Mouse (Mus musculus): ENCODE measurements around the gene Nup188. TPM values are rescaled to one million over a fixed set of nuclear protein-coding genes. Genes with fewer than 3 reads are reported as not detected.

Nup188 gene
- total RNA-seq, 2 experiments from 2014 or later: 19.5 to 20.7 TPM

DNA sequence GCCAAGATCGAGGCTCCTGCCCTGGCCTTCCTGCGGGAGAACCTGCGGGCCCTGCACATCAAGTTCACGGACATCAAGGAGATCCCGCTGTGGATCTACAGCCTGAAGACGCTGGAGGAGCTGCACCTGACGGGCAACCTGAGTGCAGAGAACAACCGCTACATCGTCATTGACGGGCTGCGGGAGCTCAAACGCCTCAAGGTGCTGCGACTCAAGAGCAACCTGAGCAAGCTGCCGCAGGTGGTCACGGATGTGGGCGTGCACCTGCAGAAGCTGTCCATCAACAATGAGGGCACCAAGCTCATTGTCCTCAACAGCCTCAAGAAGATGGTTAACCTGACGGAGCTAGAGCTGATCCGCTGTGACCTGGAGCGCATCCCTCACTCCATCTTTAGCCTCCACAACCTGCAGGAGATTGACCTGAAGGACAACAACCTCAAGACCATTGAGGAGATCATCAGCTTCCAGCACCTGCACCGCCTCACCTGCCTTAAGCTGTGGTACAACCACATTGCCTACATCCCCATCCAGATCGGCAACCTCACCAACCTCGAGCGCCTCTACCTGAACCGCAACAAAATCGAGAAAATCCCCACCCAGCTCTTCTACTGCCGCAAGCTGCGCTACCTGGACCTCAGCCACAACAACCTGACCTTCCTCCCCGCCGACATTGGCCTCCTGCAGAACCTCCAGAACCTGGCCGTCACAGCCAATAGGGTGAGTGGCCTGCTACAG, 29.4 kb upstream of the Nup188 start:
- peak in 1 of 2 experiments; percentile 14 for DNase-seq

DNA sequence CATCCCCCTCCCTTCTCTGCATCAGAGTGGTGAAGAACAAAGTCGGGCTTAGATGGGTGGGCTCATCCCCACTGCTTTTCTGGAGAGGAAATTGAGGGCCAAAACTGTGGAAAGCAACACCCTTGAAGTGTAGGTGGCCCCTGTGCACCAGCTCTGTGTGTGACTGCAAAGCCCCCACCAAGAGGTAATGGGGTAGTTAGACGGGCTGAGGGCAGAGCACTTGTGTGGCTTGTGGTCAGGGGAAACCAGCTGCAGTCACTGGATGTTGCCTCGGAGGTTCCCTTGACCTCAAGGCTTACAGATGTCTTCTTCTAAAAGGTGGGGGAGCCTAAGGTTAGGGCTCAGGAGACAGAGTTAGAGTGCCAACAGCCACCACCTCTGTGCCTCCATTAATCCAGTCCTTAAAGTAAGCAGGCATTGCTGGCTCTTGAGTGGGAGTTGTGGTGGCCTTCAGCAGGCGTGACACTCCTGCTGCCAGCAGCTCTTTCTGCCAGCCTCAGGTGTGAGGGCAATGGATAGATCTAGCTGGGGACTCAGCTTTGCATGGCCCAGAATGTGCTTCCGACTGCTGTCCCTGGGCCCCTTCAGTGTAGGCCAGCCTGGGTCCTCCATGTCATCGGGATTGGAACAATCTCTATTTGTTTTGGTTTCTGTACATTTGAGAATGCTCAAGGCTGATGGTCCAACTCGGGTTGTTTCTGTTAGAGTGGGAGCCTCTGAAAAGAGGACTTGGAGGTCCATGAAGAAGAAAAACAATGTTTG, 28.3 kb upstream of the Nup188 start:
- no peak for DNase-seq

DNA sequence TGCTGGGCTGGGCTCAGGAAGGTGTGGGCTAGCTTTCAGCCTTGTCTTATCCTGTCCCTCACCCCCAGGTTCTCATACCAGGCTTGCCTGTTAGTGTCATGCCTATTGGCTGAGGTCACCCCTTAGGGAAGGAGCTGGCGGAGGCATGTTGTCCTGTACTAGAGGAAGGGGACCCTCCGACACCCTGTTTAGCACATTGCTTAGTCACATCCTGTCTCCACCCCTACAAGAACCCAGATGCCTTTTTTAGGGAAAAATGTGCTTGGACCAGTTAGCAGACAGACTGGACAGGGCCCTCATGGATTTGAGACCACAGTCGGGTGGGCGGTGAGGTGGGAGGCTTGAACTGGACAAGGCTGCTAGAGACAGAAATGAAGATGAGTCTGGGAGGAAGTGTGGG, 27.6 kb upstream of the Nup188 start:
- DNase-seq: peak; percentile 88 to 94

DNA sequence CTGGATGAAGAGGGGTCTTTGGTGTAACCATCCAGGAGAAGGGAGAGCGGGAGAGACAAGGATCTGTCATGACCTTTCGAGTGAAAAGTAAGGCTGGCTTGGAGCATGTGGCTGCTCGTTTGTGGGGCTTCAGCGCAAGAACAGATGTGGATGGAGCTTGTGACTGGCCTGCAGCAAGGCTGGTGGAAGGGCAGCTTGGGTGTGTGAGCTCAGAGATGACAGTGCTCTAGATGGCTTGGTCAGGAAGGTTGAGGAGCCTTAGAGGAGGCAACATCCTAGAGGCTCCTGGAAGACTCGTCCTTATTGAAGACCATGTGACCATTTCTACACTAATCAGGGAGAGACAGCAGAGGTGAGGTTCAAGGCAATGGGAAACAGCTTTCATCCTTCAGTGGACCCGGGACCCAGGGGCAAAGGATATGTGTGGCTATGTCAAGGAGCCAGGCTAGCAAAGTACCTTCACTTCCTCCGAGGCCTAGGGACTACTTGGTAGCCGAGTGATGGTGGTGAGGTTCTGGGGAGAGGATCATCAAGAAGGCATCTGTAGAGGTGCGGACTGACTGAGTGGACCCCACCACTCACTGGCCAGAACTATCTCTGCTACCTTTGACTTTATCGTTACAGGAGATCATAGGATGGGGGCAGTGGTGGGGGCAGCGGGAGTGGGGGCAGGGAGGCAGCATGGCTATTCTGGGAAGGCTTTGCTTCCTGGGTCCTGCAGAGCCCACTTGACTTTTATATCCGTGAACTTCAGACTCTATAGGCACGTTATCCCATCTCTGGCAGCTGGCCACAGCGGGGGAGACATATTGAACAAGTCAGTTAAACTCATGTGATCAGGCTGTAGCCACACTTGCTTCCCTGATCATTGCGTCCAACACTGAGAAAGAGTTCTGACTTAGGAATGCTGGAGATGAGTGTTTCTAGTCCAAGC, 26.8 kb upstream of the Nup188 start:
- peak in 1 of 2 experiments; percentile 51 for DNase-seq

DNA sequence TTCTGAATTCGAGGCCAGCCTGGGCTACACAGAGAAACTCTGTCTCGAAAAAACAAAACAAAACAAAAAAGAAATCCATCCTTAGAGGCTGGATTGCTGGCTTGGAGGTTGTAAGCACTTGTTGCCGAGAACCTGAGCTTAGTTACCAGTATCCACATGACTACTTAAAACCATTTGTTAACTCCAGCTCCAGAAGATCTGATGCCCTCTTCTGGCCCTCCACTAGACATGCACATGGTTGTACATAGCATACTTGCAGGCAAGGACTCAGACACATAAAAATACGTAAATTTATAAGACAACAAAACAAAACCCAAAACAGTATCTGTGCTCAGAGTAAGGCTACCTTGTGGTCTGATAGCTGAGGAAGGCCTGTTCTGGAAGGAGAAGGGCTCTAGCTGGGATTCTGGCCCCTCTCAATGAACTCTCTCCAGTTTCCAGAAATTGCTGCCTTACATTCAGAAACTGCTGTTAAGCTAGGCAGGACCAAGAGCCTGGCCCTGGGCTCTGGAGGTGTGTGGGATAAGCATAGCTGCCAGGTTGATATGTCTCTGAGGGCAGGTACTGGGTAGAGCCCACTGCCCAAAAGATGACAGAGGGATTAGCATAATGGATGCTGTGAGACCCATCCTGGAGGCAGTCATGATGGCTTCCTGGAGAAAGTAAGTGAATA, 25.0 kb upstream of the Nup188 start:
- peak in 1 of 2 experiments; percentile 34 for DNase-seq

DNA sequence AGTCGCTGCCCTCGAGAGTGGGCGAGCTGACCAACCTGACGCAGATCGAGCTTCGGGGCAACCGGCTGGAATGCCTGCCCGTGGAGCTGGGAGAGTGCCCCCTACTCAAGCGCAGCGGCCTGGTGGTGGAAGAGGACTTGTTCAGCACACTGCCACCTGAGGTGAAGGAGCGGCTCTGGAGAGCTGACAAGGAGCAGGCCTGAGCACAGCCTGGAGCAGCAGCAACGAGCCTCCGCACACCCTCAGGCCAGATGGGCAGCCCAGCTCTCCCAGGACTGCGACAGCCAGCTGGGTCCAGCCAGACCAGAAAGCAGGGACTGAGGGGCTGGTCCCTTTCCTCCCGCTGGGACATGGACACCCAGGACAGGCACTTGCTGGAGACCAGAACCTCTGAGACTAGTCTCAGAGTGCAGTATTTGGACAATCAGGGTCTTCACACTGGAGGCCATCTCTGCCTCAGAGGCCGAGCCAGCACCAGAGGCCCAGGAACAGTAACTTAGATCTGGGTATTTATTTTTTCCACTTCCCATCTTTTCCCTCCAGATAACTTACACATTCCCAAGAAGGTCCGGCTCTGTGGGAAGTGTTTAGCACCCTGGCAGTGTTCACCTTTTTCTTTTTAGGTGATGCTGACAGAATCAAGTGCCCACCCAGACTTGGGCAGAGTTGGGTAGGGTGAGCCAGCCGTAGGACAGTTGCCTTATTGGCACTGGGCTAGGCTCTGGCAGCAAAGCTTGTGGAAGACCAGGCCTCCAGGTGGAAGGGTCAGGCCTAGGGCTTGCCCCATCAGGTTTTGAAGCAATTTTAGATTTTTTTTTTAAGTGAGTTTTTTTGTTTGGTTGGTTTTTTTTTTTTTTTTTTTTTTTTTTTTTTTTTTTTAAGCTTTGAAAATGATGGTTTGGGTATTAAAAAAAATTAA, 24.0 kb upstream of the Nup188 start:
- DNase-seq: no peak

DNA sequence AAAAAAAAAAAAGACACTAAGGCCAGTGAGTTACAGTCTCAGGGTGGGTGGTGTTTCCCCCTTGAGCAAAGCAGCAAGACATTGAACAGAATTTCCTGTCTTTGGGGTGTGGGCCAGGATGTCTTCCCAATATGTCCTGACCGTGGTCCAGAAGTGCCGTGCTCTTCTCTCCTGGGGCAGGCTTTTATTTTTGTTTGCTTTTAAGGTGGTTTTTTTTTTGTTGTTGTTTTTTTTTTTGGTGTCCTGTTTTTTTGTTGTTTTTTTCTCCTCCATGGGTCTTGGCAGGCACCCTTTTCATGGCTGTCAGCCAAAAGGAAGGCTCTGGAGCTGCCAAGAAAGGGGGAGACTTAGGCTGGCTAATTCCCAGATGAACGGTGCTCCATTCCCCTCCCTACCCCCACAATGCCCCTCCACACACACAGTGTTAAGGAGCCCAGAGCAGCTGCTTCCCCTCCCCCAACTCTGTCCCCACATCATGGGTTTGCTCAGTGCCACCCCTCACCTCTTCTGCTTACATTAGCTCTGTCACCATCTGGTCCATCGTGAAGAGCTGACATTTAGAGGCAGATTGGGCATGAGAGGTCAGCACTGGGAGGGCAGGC, 23.3 kb upstream of the Nup188 start:
- DNase-seq: peak; percentile 86

DNA sequence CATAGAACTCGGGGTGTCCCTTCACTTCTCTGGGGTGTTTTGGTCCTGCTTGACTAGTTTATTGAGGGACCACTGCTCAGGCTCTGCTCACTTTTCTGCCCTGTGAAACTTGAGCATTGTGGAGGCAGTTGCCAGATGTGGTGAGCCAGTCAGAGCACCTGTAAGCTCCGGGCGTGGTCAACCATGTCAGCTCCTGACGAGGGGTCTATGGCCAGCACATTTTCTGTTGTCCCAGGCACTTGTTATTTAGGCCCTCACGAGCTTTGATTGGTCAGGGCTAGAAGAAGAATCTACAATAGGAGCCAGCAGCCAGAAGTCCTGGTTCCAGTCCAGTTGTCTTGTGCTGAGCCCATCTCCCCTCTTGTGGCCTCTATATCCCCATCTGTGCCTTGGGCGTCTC, 22.4 kb upstream of the Nup188 start:
- DNase-seq: peak in 1 of 2 experiments; percentile 36

DNA sequence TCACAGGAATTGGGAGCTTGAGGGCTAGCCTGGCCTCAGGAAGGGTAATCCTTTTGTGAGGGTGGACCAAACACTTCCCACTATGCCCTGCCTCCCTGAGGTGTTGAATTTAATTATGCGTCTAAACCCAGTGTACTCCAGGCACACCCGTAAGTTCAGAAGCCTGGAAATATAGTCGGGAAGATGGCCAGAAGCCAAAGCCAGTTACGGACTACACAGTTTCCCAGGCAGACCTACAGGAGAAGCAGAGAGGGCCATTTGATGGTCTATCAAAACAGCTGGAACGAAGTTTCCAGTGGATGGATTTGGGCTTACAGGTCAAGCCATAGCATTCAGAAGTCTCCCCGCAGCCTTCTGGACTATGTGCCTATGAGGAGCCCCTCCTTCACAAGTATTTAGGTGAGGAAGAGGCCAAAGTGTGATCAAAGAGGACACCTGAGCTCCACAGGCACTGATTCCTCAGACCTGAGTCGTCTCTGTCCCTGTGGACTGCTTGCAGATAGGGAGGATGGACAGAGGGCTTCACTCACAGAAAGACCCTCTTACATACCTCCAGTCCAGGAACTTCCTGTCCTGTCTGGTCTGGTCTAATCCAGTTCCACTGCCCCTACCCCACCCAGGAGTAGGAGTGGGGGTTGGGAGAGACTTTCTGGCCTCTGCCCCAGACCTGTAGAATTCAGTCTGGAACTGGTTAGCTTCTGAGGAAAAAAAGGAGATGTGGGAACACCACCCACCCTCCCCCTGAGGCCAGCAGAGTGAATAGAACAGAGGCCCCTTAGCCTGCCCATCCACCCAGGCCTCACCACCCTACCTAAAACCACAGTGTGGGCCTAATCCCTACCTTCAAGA, 21.3 kb upstream of the Nup188 start:
- peak; percentile 62 to 66 for DNase-seq

DNA sequence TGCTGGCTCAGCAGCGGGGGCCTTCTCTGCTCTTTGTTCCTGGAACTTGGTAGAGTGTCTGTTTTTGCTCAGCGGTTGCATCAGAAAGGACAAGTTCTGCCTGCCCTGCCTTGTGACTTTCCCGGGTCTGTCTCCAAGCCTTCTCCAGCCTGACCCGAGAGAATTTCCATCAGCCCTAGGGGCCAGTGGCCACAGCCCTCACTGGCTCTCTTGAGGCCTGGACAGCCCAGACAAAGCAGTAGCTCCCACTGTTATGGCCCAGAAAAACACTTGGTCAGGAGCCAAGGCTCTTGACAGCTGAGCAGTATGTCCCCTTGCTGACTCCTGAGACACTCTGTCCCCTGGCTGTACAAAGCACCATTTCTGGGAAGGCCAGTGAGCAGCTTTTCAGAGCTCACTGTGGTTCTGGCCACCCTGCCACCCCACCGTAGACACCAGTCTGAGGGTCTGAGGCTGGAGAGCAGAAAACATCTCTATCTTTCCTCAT, 20.4 kb upstream of the Nup188 start, which contains the start of gene Phyhd1:
Gene Phyhd1 (plus strand): TSS at position 437 of the 487 bp plus-strand sequence.
- DNase-seq: peak; percentile 93 to 97

DNA sequence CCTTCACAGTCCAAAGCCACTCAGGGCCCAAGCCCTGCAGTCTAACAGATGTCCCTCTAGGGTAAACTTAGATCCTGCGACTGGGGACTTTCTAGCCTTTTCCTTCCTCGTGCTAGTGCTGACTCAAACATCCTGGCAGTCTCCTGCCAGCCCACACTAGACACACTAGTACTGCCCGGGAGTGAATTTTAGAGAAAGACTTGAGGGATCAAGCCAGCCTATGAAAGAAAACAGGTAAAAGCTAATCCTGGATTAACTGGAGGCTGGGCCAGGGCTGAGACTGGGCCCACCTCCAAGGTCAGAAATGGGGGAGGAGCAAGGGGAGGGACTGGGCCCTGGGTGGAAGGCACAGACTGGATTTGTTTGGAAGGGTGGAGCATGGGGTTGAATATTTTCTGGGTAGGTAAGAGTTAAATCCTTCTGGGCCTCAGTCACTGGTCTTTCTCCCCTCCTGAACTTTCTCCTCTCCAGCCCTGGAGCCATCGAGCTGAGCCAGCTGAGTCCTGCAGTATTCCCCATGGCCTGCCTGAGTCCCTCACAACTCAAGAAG, 19.7 kb upstream of the Nup188 start:
- DNase-seq: peak; percentile 92

DNA sequence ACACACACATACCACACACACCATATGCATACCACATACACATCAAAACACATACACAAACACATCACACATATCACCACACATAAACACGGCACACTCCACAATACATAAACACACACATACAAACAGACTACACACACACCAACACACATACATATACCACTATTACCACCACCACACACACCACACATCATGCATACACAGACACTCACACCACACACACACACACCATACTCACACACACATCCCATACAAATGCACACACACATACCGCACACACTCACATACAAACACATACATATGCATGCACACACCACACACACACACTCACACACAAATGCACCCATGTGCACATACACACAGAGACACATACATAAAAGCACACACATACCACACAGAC, 18.7 kb upstream of the Nup188 start:
- no peak for DNase-seq

DNA sequence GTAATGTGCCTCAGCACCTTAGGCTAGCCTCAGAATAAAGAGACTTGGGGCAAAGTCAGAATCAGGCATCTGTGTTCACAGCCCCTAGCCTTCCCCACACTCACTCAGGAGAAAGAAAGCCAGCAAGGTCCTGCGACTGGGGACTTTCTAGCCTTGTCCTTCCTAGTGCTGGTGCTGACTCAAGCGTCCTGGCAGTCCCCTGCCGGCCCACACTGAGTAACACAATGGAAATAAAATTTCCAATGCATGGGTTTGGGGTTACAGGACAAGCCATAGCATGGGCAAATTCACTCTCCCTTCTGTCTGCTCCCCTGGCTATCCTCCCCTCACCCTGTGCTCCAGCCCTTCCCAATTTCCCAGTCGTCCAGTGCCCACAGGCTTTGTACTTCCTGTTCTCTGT, 17.8 kb upstream of the Nup188 start:
- DNase-seq: peak in 1 of 2 experiments; percentile 38

DNA sequence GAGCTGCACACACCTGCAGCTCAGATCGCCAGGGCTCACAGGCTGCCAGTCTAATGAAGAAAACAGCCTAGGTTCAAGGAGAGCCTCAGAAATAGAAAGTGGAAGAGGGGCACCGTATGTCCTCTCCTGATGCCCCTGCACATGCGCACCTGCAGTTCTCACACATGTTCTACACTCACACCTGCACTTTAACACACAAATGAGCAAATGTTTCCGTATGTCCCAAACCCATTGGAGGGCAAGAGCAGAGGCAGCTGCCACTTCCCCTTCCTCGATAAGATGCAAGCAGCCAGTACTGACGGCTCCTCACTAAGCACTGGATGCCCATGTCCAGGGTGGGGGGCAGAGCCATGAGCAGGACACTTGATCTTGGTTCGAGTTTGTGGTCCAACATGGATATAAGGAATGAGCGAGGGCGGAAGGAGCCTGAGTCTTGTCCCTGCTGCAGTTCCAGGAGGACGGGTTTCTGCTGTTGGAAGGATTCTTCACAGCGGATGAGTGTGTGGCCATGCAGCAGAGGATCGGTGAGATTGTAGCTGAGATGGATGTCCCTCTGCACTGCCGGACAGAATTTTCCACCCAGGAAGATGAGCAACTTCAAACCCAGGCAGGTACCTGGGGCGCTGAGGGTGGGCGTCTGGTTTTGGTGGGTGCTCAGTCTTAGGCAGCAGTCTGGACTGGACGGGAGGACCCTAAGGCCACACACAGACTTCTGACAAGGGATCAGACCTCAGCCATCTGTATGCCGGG, 16.8 kb upstream of the Nup188 start:
- peak in 1 of 2 experiments; percentile 35 for DNase-seq

DNA sequence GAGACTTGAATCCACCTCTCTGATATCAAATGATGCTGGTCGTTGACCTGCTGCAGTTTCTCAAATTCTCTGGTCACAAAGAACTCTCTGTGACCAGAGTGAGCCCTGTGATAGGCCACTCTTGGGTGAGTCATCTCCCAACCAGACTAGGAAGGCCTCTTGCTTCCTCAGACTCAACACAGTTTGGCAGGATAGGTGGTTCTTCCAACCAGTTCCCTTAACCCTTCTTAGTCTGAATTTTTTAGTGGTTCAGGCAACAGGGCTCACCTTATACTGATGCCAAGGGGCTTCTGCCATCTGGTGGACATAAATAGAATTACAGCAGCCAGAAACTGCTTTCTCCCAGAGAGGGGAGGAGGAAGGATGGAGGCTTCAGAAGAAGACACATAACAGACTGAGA, 16.1 kb upstream of the Nup188 start:
- peak; percentile 88 to 94 for DNase-seq

DNA sequence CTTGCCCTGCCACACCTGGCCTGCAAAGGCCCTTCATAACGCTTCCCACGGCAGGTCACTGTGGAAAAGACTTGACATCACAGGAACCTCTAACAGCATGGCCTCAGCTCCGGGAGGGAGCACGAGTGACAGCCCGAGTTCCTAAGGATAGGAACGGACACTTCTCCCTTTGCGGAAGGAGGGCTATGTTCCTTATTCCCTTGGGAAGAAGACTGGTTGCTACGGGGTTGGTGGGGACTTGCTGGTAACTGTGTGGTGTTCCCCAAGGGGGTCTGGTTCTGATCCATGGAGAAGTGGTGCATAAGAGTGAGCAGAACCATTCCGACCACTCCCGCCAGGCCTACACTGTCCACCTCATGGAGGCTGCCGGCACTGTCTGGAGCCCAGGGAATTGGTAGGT, 5.5 kb upstream of the Nup188 start, which contains the start of gene Gm28038:
Gene Gm28038 (plus strand): TSS at position 301 of the 400 bp plus-strand sequence.
- no peak for DNase-seq

DNA sequence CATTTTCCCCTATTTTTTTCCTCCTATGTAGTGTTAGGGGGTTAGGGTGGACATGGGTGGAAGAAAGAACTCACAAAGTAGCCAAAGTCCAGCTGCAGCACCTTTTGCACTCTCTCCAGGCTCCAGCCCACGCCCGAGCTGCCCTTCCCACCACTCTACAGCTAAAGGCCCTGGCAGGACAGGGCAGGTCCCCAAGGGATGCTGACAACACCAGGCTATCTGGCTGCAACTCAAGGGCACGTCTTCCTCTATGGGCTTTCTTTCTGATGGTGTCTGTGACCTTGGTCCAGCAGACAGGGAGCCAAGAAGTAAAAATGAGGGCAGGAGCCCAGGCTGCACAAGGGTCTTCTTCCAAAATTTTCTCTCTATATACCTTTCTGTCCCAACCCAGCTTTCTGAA, 4.5 kb upstream of the Nup188 start:
- DNase-seq: no peak

DNA sequence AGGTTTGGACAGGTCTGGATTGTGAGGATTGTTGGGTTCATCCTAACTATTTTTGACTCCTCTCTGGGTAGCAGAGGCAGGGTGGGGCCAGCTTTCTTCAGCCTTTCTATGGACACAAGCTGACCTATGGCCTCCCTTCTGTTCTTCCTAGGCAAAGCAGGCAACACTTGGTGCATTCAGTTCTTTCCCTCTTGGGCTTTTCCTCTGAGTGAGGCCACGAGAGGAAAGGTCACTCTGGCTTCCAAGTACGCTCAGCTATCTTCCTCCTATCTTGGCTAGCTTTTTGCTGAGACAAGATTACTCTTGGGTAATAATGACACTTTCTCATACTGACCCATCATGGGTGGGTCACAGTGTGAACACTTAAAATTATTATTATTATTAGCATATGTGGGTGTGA, 3.0 kb upstream of the Nup188 start:
- no peak for DNase-seq

All from heart, adult 18-20 months (tissue).